Mouse (Mus musculus): Measurements from ENCODE around the gene Kcnq1. TPM values are rescaled to one million over a fixed set of nuclear protein-coding genes. Genes with fewer than 3 reads are reported as not detected.

Gene Kcnq1
- polyA plus RNA-seq, 1 experiment: 41.8 TPM

DNA sequence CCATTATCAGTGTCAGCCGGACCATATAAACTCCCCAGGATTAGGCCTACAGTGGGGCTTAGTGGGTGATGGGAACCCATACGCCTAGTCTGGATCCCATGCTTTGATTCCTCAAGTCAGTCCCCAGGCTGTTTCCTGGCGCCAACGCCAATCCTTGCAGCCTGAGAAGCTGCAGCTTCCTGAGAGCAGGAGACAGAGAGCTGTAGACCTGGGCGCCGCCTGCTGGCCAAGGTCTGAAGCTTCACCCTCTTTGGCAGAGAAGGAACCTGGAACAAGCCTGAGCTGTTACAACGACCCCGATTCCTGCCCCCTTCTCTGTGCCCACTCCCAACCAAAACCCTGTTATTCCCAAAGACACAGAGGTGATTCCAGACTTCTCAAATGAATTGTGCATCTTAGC lies 363.8 kb downstream of the Kcnq1 start:
- Histone ChIP-seq H3K4me1 (ENCODE audit: control insufficient read depth, insufficient read depth, insufficient read length, low read length) (peaks cover 10% of the 10 kb centered on the region), H3K27ac (ENCODE audit: insufficient read depth, low read depth, low read length) (no peak overlapping the region), H3K4me3 (ENCODE audit: low read depth, low read length) (no peak overlapping the region), H3K36me3 (ENCODE audit: control insufficient read depth, insufficient read depth, low read length) (no peaks in the 10 kb centered on the region), H3K27me3 (ENCODE audit: control insufficient read depth, insufficient read depth, low read length) (no peaks in the 10 kb centered on the region)
- WGBS: 7% methylated on average over 8 of the region's 8 CpGs
- TF ChIP-seq CTCF (IDR thresholded peaks at IDR 0.05; ENCODE audit: extremely low read depth, insufficient read length, insufficient replicate concordance, low read depth, low read length) (peak; percentile 88), POLR2A (IDR thresholded peaks at IDR 0.05; ENCODE audit: low read depth, low read length) (no peak)

DNA sequence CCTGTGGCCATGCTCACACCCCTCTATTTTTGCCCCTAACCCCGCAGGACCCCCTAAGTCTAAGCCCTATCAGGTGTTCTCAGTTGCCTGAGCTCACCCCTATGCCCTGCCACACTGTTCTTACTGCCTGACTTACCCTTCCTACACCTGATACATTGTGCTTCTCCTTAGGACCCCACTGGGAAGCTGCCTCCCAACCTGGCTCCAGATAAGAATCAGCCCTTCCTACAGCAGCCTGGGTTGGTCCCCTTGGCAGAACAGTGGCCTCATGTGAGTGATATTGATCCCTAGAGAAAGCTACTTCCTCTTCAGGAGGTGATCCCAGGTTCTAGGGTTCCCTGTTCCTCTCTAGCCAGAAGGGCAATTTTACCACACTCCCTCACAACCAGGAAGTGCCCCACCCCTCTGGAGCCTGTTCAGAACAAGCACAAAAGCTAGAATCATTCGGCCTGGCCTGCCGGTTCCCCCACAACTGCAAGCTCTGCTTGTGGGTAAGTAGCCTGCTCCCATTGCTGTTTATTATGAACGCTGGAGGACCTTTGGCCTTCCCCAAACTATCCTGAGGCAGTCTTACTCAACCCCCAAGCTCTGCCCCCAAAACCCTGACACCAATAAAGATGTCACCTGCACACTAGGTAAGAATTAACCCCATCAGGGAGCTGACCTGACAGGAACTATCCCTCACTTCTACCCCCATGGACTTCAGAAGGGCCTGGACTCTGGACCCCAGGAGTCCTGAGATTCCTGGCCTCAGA lies 367.4 kb downstream of the Kcnq1 start, which contains the start of gene Slc22a18:
Gene Slc22a18 (plus strand): TSS at position 390 of the 755 bp plus-strand sequence.
- Histone ChIP-seq H3K4me3 (ENCODE audit: low read depth, low read length) (peak within 1 kb of the TSS; percentile 61), H3K27ac (ENCODE audit: insufficient read depth, low read depth, low read length) (peak within 1 kb of the TSS; percentile 91)

DNA sequence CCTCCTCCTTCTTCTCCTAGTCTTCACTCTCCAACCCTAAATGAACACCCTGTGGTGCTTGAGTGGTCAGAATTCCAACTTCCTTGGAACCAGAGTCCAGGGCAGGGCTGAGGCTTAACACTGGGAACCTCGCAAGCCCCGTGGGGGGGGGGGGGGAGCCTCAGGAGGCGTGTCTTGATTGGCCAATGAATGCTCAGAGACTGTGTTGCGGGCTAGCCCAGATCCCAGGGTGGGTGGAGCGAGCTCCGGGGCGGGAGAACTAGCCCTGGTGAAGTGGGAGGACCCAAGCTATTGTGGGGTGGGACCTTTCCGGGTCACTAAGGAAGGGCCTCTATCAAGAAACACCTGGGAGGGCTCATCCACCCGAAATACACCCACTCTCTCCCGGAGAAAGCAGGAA lies 368.6 kb downstream of the Kcnq1 start:
- TF ChIP-seq CTCF (IDR thresholded peaks at IDR 0.05; ENCODE audit: extremely low read depth, insufficient read length, insufficient replicate concordance, low read depth, low read length) (no peak), POLR2A (IDR thresholded peaks at IDR 0.05; ENCODE audit: low read depth, low read length) (no peak)
- 13% methylated on average over 10 of the region's 10 CpGs for WGBS
- H3K4me1 ChIP-seq (ENCODE audit: control insufficient read depth, insufficient read depth, insufficient read length, low read length): peaks cover 28% of the 10 kb centered on the region
- H3K36me3 ChIP-seq (ENCODE audit: control insufficient read depth, insufficient read depth, low read length): no peaks in the 10 kb centered on the region
- H3K4me3 ChIP-seq (ENCODE audit: low read depth, low read length): peak overlapping the region; percentile 64
- H3K27ac ChIP-seq (ENCODE audit: insufficient read depth, low read depth, low read length): peak overlapping the region; percentile 91
- H3K27me3 ChIP-seq (ENCODE audit: control insufficient read depth, insufficient read depth, low read length): no peaks in the 10 kb centered on the region

More for the DNA sequence above, 367.4 kb downstream of the Kcnq1 start, which contains the start of gene Slc22a18:
- no peak for TF ChIP-seq CTCF (IDR thresholded peaks at IDR 0.05; ENCODE audit: extremely low read depth, insufficient read length, insufficient replicate concordance, low read depth, low read length)
- TF ChIP-seq POLR2A (IDR thresholded peaks at IDR 0.05; ENCODE audit: low read depth, low read length): no peak
- no peaks in the 10 kb centered on the region for H3K27me3 ChIP-seq (ENCODE audit: control insufficient read depth, insufficient read depth, low read length)
- H3K36me3 ChIP-seq (ENCODE audit: control insufficient read depth, insufficient read depth, low read length): no peaks in the 10 kb centered on the region
- H3K4me1 ChIP-seq (ENCODE audit: control insufficient read depth, insufficient read depth, insufficient read length, low read length): peaks cover 28% of the 10 kb centered on the region
- 12% methylated on average over 4 of the region's 4 CpGs for WGBS

DNA sequence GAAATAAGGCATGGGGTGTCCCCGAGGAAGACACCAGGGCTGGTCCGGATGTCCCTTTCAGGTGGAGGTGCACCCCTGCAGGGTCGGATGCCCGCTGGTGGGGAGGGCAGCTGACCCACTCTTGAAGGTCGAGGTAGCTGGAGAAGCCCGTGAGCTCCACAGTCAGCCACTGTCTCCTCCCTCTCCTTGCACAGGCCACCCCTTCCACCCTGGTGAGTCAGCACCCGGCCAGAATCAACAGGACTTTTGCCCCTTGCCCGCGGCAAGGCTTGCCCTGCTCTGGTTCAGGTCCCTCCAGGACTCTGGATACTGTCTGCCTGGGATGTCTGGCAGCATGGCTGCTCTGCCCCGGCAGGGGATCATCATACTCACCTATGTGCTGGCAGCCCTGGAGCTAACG lies 369.7 kb downstream of the Kcnq1 start:
- Histone ChIP-seq H3K27ac (ENCODE audit: insufficient read depth, low read depth, low read length) (peak overlapping the region; percentile 56), H3K36me3 (ENCODE audit: control insufficient read depth, insufficient read depth, low read length) (no peaks in the 10 kb centered on the region), H3K4me3 (ENCODE audit: low read depth, low read length) (peak overlapping the region; percentile 25), H3K4me1 (ENCODE audit: control insufficient read depth, insufficient read depth, insufficient read length, low read length) (peaks cover 28% of the 10 kb centered on the region), H3K27me3 (ENCODE audit: control insufficient read depth, insufficient read depth, low read length) (peaks cover 3% of the 10 kb centered on the region; the same call in 1 of the 2 replicates)
- TF ChIP-seq POLR2A (IDR thresholded peaks at IDR 0.05; ENCODE audit: low read depth, low read length): no peak
- no peak for TF ChIP-seq CTCF (IDR thresholded peaks at IDR 0.05; ENCODE audit: extremely low read depth, insufficient read length, insufficient replicate concordance, low read depth, low read length)
- 25% methylated on average over 11 of the region's 11 CpGs for WGBS

Other genes with a start within 250 kb of the Kcnq1 start
- gene Th, start 175.2 kb upstream of the Kcnq1 start, polyA plus RNA-seq (2012; rRNA removed): 0.23 and 2.3 TPM in 2 replicates
- gene Ascl2, start 137.1 kb upstream of the Kcnq1 start, polyA plus RNA-seq (2012; rRNA removed): 9.8 and 18.1 TPM in 2 replicates
- 2.1 and 3.5 TPM in 2 replicates for gene Tspan32, start 101.3 kb upstream of the Kcnq1 start, polyA plus RNA-seq (2012; rRNA removed)
- gene Cd81, start 53.6 kb upstream of the Kcnq1 start, polyA plus RNA-seq (2012; rRNA removed): 206 and 227 TPM in 2 replicates
- 46.9 and 60.0 TPM in 2 replicates for gene Tssc4, start 37.1 kb upstream of the Kcnq1 start, polyA plus RNA-seq (2012; rRNA removed)
- 11.9 and 13.1 TPM in 2 replicates for gene Trpm5, start 11.7 kb upstream of the Kcnq1 start, polyA plus RNA-seq (2012; rRNA removed)